Mouse (Mus musculus): ENCODE results near the gene Ccpg1. TPM values are rescaled to one million over a fixed set of nuclear protein-coding genes. Genes with fewer than 3 reads are reported as not detected.

Ccpg1 gene
- polyA plus RNA-seq, 1 experiment from 2014 or later: 29.7 TPM

Small RNA genes within 50 kb of the gene (microRNA-seq; reads per million reads assigned to microRNA genes)
- not detected for gene Gm27353

Other genes starting within 250 kb of the Ccpg1 start
- gene Prtg, start 178.6 kb upstream of the Ccpg1 start, polyA plus RNA-seq (2014; fragmentation: Nextera tagmentation; extraction: Ambion mirVana): 3.4 and 4.6 TPM in 2 replicates
- gene Pygo1, start 59.8 kb upstream of the Ccpg1 start, polyA plus RNA-seq (2014; fragmentation: Nextera tagmentation; extraction: Ambion mirVana): 5.4 and 7.2 TPM in 2 replicates
- gene Dyx1c1, start 26.6 kb upstream of the Ccpg1 start, polyA plus RNA-seq (2014; fragmentation: Nextera tagmentation; extraction: Ambion mirVana): 1.8 and 2.1 TPM in 2 replicates
- not detected in 2 replicates for gene Gm44503, start 26.6 kb upstream of the Ccpg1 start, polyA plus RNA-seq (2014; fragmentation: Nextera tagmentation; extraction: Ambion mirVana)
- 19.3 and 27.5 TPM in 2 replicates for gene Ccpg1os, start within 50 bp of the Ccpg1 start, polyA plus RNA-seq (2014; fragmentation: Nextera tagmentation; extraction: Ambion mirVana)
- gene Pigb, start 54.9 kb downstream of the Ccpg1 start, polyA plus RNA-seq (2014; fragmentation: Nextera tagmentation; extraction: Ambion mirVana): 12.7 and 18.9 TPM in 2 replicates
- 1.2 and 1.3 TPM in 2 replicates for gene Rab27a, start 59.4 kb downstream of the Ccpg1 start, polyA plus RNA-seq (2014; fragmentation: Nextera tagmentation; extraction: Ambion mirVana)
- gene Khdc3, start 116.4 kb downstream of the Ccpg1 start, polyA plus RNA-seq (2014; fragmentation: Nextera tagmentation; extraction: Ambion mirVana): 0.14 TPM in 1 of 2 replicates, not detected in the other
- gene Gm20509, start 117.0 kb downstream of the Ccpg1 start, polyA plus RNA-seq (2014; fragmentation: Nextera tagmentation; extraction: Ambion mirVana): not detected in 2 replicates
- 149 and 176 TPM in 2 replicates for gene Rsl24d1, start 128.0 kb downstream of the Ccpg1 start, polyA plus RNA-seq (2014; fragmentation: Nextera tagmentation; extraction: Ambion mirVana)

Data from kidney, embryonic 14.5 days (tissue).